Mouse (Mus musculus) forebrain, embryonic 12.5 days (tissue): Measurements from ENCODE around the gene Vav1. TPM values are rescaled to one million over a fixed set of nuclear protein-coding genes. Genes with fewer than 3 reads are reported as not detected.
"Not testable (repeated sequence)": the region's sequence is repeated elsewhere in the genome, so short reads cannot be mapped to it uniquely, and the experiment has no call there.

ENCODE experiments used
- ATAC-seq: fragments of 200-750 bp; cut with Nextera tagmentation; 2 replicates; pipeline ENCODE4 v1.8.0; 2017; ENCODE audit warnings: moderate TSS enrichment; ENCODE audit not compliant: low FRiP score
- H3K27ac ChIP-seq: fragments of 300-500 bp; sonication (generic); 2 replicates; pipeline ENCODE4 v1.5.1; 2016; ENCODE audit warnings: mild to moderate bottlenecking
- H3K27me3 ChIP-seq: fragments of 300-500 bp; sonication (generic); 2 replicates; pipeline ENCODE4 v1.6.1; 2016; ENCODE audit warnings: mild to moderate bottlenecking
- H3K36me3 ChIP-seq: fragments of 300-500 bp; sonication (generic); replicated peaks from 2 replicates; pipeline ENCODE4 v1.6.1; 2016; ENCODE audit warnings: mild to moderate bottlenecking
- H3K4me1 ChIP-seq: fragments of 300-500 bp; sonication (generic); 2 replicates; pipeline ENCODE4 v1.6.1; 2016
- H3K4me2 ChIP-seq: fragments of 300-500 bp; sonication (generic); 2 replicates; pipeline ENCODE4 v1.6.1; 2016; ENCODE audit warnings: mild to moderate bottlenecking, moderate library complexity
- H3K4me3 ChIP-seq: fragments of 300-500 bp; sonication (generic); replicated peaks from 2 replicates; pipeline ENCODE4 v1.5.1; 2016; ENCODE audit warnings: mild to moderate bottlenecking
- H3K9ac ChIP-seq: fragments of 300-500 bp; sonication (generic); 2 replicates; pipeline ENCODE4 v1.6.1; 2016; ENCODE audit warnings: mild to moderate bottlenecking
- H3K9me3 ChIP-seq: fragments of 300-500 bp; sonication (generic); 2 replicates; pipeline ENCODE4 v1.6.1; 2016
- WGBS: fragments of 180-500 bp; shearing (Covaris S2); methylation state at CpG from one replicate; pipeline ENCODE4 v1.1.7; 2016; 5-methylcytosine and 5-hydroxymethylcytosine counted together
- polyA plus RNA-seq: library from polyadenylated mRNA; unstranded; fragments of >200 nt; fragmentation: Nextera tagmentation; extraction: Ambion mirVana; gene quantifications from 2 replicates; pipeline ENCODE4 v1.2.1, GENCODE M21; 2016

The Vav1 gene
- polyA plus RNA-seq, 1 experiment from 2014 or later, result 1.4 TPM

DNA sequence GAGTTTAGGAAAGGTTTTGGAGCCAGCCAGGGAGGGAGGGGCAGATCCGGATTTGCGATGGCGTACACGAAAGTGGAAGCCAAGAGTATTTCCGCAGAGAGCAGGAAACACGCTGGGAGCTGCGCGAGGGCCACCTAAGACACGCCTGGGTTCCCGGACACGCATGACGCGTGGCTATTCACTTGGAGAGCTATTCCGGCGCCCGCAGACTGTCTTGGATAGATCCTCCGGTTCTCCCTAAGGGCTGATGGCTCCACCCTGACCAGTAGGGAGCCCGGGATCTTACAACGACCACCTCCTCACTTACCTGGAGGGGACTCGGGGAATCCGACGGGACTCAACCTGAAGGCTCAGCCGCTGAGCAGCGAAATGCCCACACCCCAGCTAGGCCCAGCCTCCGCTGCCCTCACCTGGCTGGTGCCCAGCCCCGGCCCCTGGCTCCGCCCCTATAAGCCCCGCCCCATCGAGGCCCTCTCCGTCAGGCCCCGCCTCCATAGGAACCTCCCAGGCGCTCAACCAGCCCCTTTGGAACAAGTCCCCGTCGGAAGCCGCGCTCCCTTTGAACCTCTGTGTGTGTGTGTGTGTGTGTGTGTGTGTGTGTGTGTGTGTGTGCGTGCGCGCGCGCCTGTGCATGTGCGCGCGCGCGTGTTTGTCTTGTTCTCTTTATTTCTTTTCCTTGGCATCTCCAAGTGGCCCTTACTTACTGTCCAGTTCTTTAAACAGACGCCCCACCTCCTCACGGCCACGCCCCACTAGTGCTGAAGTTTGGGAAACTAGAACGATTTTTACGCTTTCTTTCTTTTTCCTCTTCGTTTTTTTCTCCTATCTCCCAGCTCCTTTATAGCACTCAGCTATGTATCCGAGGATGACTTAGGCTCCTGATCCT lies 3.5 kb upstream of the Vav1 start:
- Histone ChIP-seq H3K27ac (no peak overlapping the region), H3K4me3 (peak overlapping the region; percentile 42), H3K4me1 (peaks cover 18% of the 10 kb centered on the region), H3K36me3 (no peaks in the 10 kb centered on the region), H3K9ac (peak overlapping the region; percentile 5; the same call in 1 of the 2 replicates), H3K9me3 (no peaks in the 10 kb centered on the region), H3K4me2 (peak overlapping the region; percentile 62), H3K27me3 (peaks cover 63% of the 10 kb centered on the region)
- peak; percentile 80 for ATAC-seq
- WGBS, result under 1% methylated on average over 50 of the region's 53 CpGs

DNA sequence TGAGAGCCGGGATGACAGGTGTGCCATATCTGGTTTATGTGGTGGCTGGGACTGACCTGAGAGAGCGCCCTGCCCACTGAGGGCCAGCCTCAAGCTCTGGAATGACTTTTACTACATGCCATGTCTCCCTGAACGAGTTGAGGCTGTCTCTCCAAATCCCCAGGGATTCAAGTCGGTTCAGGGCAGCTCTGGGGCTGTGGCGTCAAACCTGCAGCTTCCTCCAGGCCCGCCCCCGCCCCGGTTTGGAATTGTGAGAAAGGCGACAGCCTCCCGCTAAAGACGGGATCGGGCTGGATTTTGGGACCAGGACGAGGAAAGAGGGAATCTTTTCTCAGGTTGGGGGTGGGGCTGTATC lies 2.9 kb upstream of the Vav1 start:
- Histone ChIP-seq H3K4me2 (peak overlapping the region; percentile 62), H3K27ac (no peak overlapping the region), H3K27me3 (peaks cover 63% of the 10 kb centered on the region), H3K4me3 (peak overlapping the region; percentile 42), H3K9me3 (no peaks in the 10 kb centered on the region), H3K4me1 (peaks cover 18% of the 10 kb centered on the region), H3K9ac (0 out of 2 replicates have a peak overlapping the region, but pooled peaks have one; percentile 5), H3K36me3 (no peaks in the 10 kb centered on the region)
- peak; percentile 3; the same call in 1 of the 2 replicates for ATAC-seq
- WGBS, result 3% methylated on average over 13 of the region's 13 CpGs

DNA sequence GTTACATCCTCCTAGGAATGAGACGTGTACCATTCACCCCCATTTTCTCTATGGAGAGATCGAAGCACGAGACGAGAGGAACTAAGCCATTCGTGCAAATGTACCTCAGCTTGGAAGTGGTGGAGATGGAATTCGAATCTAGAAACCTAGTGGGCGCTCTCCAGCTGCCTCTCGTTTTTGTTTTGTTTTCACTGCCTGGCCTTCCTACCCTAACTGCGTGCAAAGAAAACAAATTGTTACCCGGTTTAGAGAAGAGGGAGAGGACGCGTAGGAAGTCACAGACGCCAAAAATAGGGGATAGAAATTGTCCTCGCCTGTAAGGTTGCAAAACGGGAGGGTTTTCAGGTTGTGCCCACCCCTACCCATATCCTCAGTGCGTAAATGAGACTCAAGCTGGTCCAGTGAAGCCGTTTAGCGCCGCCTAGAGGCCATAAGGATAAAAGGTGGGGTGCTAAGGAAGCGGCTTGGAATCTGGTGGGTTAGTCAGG lies 2.2 kb upstream of the Vav1 start:
- H3K36me3 ChIP-seq, result no peaks in the 10 kb centered on the region
- ATAC-seq, result peak; percentile 73
- peaks cover 18% of the 10 kb centered on the region for H3K4me1 ChIP-seq
- WGBS, result under 1% methylated on average over 20 of the region's 20 CpGs
- peak overlapping the region; percentile 5; the same call in 1 of the 2 replicates for H3K9ac ChIP-seq
- H3K4me2 ChIP-seq, result peak overlapping the region; percentile 62
- H3K27ac ChIP-seq, result no peak overlapping the region
- H3K4me3 ChIP-seq, result peak overlapping the region; percentile 42
- no peaks in the 10 kb centered on the region for H3K9me3 ChIP-seq
- H3K27me3 ChIP-seq, result peaks cover 61% of the 10 kb centered on the region

- Histone ChIP-seq H3K27me3 (peaks cover 52% of the 10 kb centered on the region), H3K4me1 (peaks cover 18% of the 10 kb centered on the region)
- H3K27ac ChIP-seq, H3K4me2 ChIP-seq, ATAC-seq, H3K9ac ChIP-seq, H3K36me3 ChIP-seq, H3K4me3 ChIP-seq, H3K9me3 ChIP-seq: not testable (repeated sequence)
- 89% methylated on average over 5 of the region's 5 CpGs for WGBS
Measured at GRCm38 (mm10) chr17:57277598-57278261, 1.2 kb upstream of the Vav1 start.

GRCm38 (mm10) chr17:57278537-57278936 lies 363 bp upstream of the Vav1 start:
- Histone ChIP-seq H3K4me1 (peaks cover 18% of the 10 kb centered on the region), H3K9ac (no peak overlapping the region), H3K27ac (no peak overlapping the region), H3K27me3 (peaks cover 44% of the 10 kb centered on the region), H3K4me3 (no peak overlapping the region), H3K4me2 (no peak overlapping the region), H3K36me3 (no peaks in the 10 kb centered on the region), H3K9me3 (no peaks in the 10 kb centered on the region)
- 94% methylated on average over 2 of the region's 2 CpGs for WGBS
- ATAC-seq, result no peak

DNA sequence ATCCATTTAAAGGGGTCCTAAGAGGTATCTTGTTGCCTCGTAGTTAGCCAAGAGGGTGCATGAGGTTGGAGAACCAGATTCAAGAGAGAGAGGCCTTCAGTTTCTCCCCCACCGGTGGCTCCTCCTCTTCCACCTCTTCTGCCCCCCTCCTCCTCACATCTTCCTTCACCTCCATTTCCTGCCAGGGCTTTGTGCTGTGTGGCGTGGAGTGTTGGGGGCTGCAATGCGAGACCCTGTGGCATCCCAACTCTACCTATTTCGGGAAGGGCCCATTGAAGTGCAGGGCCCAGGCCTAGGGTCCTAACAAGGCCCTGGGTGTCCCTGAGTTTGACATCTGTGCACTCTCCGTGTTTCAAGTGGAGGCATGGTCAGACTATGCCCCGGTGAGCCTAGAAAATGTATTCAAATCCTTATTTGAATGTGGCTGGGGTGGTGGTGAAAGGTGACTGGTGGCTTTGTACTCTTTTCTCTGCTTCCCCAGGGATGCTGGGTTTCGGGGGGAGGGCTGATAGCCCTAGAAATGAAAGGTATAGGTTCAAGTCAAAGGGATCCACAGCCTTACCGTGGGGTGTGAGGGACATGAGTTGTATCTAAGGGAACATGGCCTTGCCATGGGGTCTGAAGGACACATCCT lies 808 bp downstream of the Vav1 start:
- H3K36me3 ChIP-seq, result no peaks in the 10 kb centered on the region
- H3K4me2 ChIP-seq, result no peak overlapping the region
- H3K9me3 ChIP-seq, result no peaks in the 10 kb centered on the region
- H3K27me3 ChIP-seq, result peaks cover 34% of the 10 kb centered on the region
- peaks cover 18% of the 10 kb centered on the region for H3K4me1 ChIP-seq
- H3K4me3 ChIP-seq, result no peak overlapping the region
- WGBS, result 51% methylated on average over 8 of the region's 9 CpGs
- no peak overlapping the region for H3K9ac ChIP-seq
- no peak overlapping the region for H3K27ac ChIP-seq
- ATAC-seq, result no peak

DNA sequence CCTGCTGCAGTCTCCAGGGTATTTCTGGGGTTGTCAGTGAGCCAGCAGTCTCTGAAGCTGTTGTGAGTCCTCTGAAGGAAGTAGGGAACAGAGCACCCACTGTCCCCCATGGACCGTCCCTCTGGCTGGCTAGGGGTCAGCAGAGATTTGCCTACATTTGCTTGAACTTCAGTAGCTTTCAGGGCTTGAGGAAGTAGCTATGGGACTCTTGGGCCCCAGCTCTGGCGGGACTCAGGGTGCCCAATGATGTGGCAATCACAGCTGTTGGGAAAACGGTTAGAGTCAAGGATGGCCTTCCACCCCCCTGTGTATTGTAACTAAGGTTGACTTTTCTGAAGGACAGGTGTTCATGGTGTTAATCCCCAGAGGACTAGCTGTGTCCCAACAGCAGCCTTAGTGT lies 1.5 kb downstream of the Vav1 start:
- no peaks in the 10 kb centered on the region for H3K36me3 ChIP-seq
- peaks cover 12% of the 10 kb centered on the region for H3K4me1 ChIP-seq
- H3K9ac ChIP-seq, result no peak overlapping the region
- WGBS, result 85% methylated on average over 3 of the region's 3 CpGs
- no peaks in the 10 kb centered on the region for H3K9me3 ChIP-seq
- no peak overlapping the region for H3K4me3 ChIP-seq
- no peak overlapping the region for H3K27ac ChIP-seq
- no peak overlapping the region for H3K4me2 ChIP-seq
- peaks cover 27% of the 10 kb centered on the region for H3K27me3 ChIP-seq
- no peak for ATAC-seq

GRCm38 (mm10) chr17:57283906-57284305 lies 5.0 kb downstream of the Vav1 start:
- Histone ChIP-seq H3K27ac (no peak overlapping the region), H3K27me3 (peaks cover 10% of the 10 kb centered on the region; the same call in 1 of the 2 replicates), H3K36me3 (no peaks in the 10 kb centered on the region), H3K9me3 (no peaks in the 10 kb centered on the region), H3K4me3 (no peak overlapping the region), H3K4me2 (no peak overlapping the region), H3K9ac (no peak overlapping the region), H3K4me1 (no peaks in the 10 kb centered on the region)
- ATAC-seq, result no peak
- 76% methylated on average over 5 of the region's 5 CpGs for WGBS

GRCm38 (mm10) chr17:57285077-57285476 lies 6.2 kb downstream of the Vav1 start:
- Histone ChIP-seq H3K36me3 (no peaks in the 10 kb centered on the region), H3K4me1 (no peaks in the 10 kb centered on the region), H3K27me3 (0 out of 2 replicates have a peak, but pooled peaks cover 2% of the 10 kb centered on the region), H3K9me3 (no peaks in the 10 kb centered on the region), H3K4me3 (no peak overlapping the region), H3K4me2 (no peak overlapping the region), H3K9ac (no peak overlapping the region), H3K27ac (no peak overlapping the region)
- ATAC-seq, result no peak
- WGBS, result 69% methylated on average over 2 of the region's 2 CpGs

DNA sequence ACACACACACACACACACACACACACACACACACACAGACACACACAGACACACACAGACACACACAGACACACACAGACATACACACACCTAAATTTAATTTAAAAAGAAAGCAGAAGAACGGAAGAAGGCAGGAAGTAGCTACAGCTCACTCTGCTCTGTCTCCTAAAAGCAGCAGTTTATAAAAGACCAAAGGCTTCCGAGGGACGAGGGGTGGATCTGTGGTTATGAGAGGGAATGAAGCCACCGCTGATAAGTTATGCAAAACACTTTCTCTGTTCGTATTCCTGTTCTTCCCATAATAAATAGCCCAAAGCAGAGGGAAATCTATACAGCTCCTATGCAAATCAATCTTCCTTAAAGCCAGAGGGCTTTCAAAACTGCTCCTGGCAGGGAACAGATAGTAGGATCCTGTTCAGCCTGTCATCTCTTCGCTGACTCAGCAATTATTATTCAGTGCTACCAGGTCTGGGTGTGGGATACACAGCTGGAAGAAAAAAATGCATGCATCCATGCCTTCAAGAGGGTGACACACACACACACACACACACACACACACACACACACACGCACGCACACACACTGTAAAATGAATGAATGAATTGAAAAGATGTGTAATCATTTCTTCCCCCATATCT lies 7.9 kb downstream of the Vav1 start:
- 82% methylated on average over 8 of the region's 8 CpGs for WGBS
- H3K4me3 ChIP-seq, result no peak overlapping the region
- no peak overlapping the region for H3K4me2 ChIP-seq
- H3K9ac ChIP-seq, result no peak overlapping the region
- no peaks in the 10 kb centered on the region for H3K36me3 ChIP-seq
- H3K27me3 ChIP-seq, result no peaks in the 10 kb centered on the region
- no peak for ATAC-seq
- no peaks in the 10 kb centered on the region for H3K4me1 ChIP-seq
- no peak overlapping the region for H3K27ac ChIP-seq
- H3K9me3 ChIP-seq, result no peaks in the 10 kb centered on the region

GRCm38 (mm10) chr17:57289252-57289651 lies 10.4 kb downstream of the Vav1 start:
- H3K27ac ChIP-seq, result no peak overlapping the region
- H3K4me3 ChIP-seq, result no peak overlapping the region
- H3K36me3 ChIP-seq, result no peaks in the 10 kb centered on the region
- no peaks in the 10 kb centered on the region for H3K27me3 ChIP-seq
- 89% methylated on average over 5 of the region's 5 CpGs for WGBS
- no peak overlapping the region for H3K4me2 ChIP-seq
- no peaks in the 10 kb centered on the region for H3K4me1 ChIP-seq
- no peak for ATAC-seq
- H3K9ac ChIP-seq, result no peak overlapping the region
- no peaks in the 10 kb centered on the region for H3K9me3 ChIP-seq
